Mouse (Mus musculus) cerebellum, adult 2 months (tissue): Measurements from ENCODE around the gene Clec16a.

Source experiments
- CTCF ChIP-seq: fragments of 200-500 bp; IDR thresholded peaks from 2 replicates; pipeline ENCODE4 v1.5.1; 2011; ENCODE audit warnings: low read depth, mild to moderate bottlenecking, control low read depth, low read length, moderate library complexity, borderline replicate concordance; ENCODE audit not compliant: insufficient read depth
- POLR2A ChIP-seq: fragments of 200-500 bp; IDR thresholded peaks from 2 replicates; pipeline ENCODE4 v1.6.1; 2011; ENCODE audit warnings: low read length, control low read depth, borderline replicate concordance; ENCODE audit not compliant: insufficient read depth

DNA sequence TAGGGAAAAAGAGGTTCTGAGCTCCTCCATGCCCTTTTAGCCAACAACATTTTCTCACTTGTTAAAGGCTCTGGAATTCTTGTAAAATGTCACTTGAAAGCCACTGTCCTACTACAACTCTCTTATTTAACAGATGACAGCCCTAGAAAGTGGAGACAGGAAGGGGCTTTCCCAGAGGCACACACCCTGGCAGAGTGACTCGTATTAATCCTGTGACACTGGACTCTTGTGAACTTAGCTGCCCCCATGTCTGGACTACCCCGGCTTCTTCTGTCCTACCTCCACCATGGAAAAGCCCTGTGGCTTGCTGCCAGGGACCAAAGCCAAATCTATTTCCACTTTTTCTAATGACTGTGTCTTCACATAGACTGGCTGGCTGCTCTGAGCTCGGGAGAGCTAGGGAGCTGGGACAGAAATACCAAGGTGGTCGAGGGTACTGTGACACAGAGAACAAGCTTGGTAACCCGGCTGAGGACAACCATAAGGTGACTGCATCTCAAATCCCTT is 47.0 kb upstream of the Clec16a start:
- TF ChIP-seq CTCF (no peak), POLR2A (no peak)
